Mouse (Mus musculus) heart, adult 2 months (tissue): ENCODE measurements around the gene Chrna3.

Source experiments
- CTCF ChIP-seq: fragments of 200-600 bp; IDR thresholded peaks from 2 replicates; pipeline ENCODE4 v1.8.1; 2022; ENCODE audit warnings: antibody characterized with exemption, mild to moderate bottlenecking, moderate library complexity
- EP300 ChIP-seq: fragments of 200-500 bp; IDR thresholded peaks from 2 replicates; pipeline ENCODE4 v1.6.1; 2011; ENCODE audit warnings: low read depth, low read length, control low read depth; ENCODE audit not compliant: insufficient read depth
- POLR2A ChIP-seq: fragments of 200-500 bp; IDR thresholded peaks from 2 replicates; pipeline ENCODE4 v1.6.1; 2011; ENCODE audit warnings: mild to moderate bottlenecking, low read depth, low read length, control low read depth; ENCODE audit not compliant: insufficient read depth

GRCm38 (mm10) chr9:55016926-55017325, 9.4 kb downstream of the Chrna3 start:
- TF ChIP-seq CTCF (no peak), POLR2A (no peak), EP300 (no peak)
